Mouse (Mus musculus): ENCODE results near the gene Mrvi1. TPM values are rescaled to one million over a fixed set of nuclear protein-coding genes. Genes with fewer than 3 reads are reported as not detected.

Mrvi1 gene
- polyA plus RNA-seq, 1 experiment: 2.0 TPM

- Histone ChIP-seq H3K27ac (ENCODE audit: control insufficient read depth, insufficient read depth, low read depth, low read length) (no peak overlapping the region; the same call in 1 of the 2 replicates), H3K27me3 (ENCODE audit: control insufficient read depth, insufficient read depth, low read length) (no peaks in the 10 kb centered on the region), H3K4me1 (ENCODE audit: control insufficient read depth, insufficient read depth, low read length) (peaks cover 3% of the 10 kb centered on the region)
Measured at GRCm38 (mm10) chr7:110949785-110950620, 32.3 kb downstream of the Mrvi1 start.

GRCm38 (mm10) chr7:110948579-110948978, 33.7 kb downstream of the Mrvi1 start:
- Histone ChIP-seq H3K27me3 (ENCODE audit: control insufficient read depth, insufficient read depth, low read length) (no peaks in the 10 kb centered on the region), H3K36me3 (ENCODE audit: control insufficient read depth, insufficient read depth, low read length) (no peaks in the 10 kb centered on the region), H3K4me1 (ENCODE audit: control insufficient read depth, insufficient read depth, low read length) (peaks cover 3% of the 10 kb centered on the region), H3K4me3 (ENCODE audit: control insufficient read depth, low read depth, low read length) (no peak overlapping the region), H3K27ac (ENCODE audit: control insufficient read depth, insufficient read depth, low read depth, low read length) (no peak overlapping the region)
- TF ChIP-seq CTCF (IDR thresholded peaks at IDR 0.05; ENCODE audit: control insufficient read depth, insufficient read depth, insufficient replicate concordance, low read depth, low read length) (no peak), POLR2A (IDR thresholded peaks at IDR 0.05; ENCODE audit: control insufficient read depth, low read depth, low read length) (no peak)

More at GRCm38 (mm10) chr7:110949785-110950620, 32.3 kb downstream of the Mrvi1 start:
- TF ChIP-seq CTCF (IDR thresholded peaks at IDR 0.05; ENCODE audit: control insufficient read depth, insufficient read depth, insufficient replicate concordance, low read depth, low read length): no peak
- no peak for TF ChIP-seq POLR2A (IDR thresholded peaks at IDR 0.05; ENCODE audit: control insufficient read depth, low read depth, low read length)
- Histone ChIP-seq H3K4me3 (ENCODE audit: control insufficient read depth, low read depth, low read length) (no peak overlapping the region), H3K36me3 (ENCODE audit: control insufficient read depth, insufficient read depth, low read length) (no peaks in the 10 kb centered on the region)

DNA sequence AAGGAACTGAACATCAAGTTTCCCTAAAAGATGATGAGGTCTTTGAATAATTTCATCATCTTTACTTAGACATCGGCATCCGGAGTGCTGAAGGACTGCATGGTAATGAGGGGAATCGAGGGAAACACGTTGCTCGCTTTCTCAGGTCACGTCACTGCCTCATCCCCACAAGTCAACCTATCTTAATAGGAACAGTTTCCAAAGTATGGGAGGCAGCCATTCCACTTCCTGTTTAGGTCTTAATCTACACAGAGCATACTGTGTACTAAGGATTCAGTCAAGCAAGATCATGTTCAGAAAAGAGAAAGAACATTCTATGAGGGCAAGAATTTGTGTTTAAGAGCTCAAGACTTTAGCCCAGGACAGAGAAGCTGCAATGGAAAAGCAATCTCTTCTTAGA, 34.6 kb downstream of the Mrvi1 start:
- Histone ChIP-seq H3K4me3 (ENCODE audit: control insufficient read depth, low read depth, low read length) (no peak overlapping the region), H3K36me3 (ENCODE audit: control insufficient read depth, insufficient read depth, low read length) (no peaks in the 10 kb centered on the region), H3K27me3 (ENCODE audit: control insufficient read depth, insufficient read depth, low read length) (no peaks in the 10 kb centered on the region), H3K4me1 (ENCODE audit: control insufficient read depth, insufficient read depth, low read length) (no peaks in the 10 kb centered on the region; the same call in 1 of the 2 replicates), H3K27ac (ENCODE audit: control insufficient read depth, insufficient read depth, low read depth, low read length) (no peak overlapping the region)
- TF ChIP-seq POLR2A (IDR thresholded peaks at IDR 0.05; ENCODE audit: control insufficient read depth, low read depth, low read length) (no peak), CTCF (IDR thresholded peaks at IDR 0.05; ENCODE audit: control insufficient read depth, insufficient read depth, insufficient replicate concordance, low read depth, low read length) (no peak)

DNA sequence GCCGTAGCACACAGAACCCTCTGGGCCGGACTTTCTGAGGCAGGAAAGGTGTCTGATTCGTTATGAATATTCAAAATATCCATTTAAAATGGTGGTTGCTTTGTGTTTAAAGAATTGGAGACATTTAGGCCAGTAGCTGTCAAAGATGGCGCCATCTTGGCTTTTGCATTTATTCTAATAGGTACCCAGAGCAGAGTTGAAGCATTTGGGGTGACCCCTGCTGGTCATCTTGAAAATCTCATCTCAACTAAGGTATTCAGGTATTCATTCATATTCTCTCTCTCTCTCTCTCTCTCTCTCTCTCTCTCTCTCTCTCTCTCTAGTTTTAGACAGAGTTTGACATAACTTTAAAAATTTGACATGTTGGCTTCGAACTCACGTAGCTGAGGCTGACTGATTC, 35.5 kb downstream of the Mrvi1 start:
- Histone ChIP-seq H3K4me1 (ENCODE audit: control insufficient read depth, insufficient read depth, low read length) (no peaks in the 10 kb centered on the region; the same call in 1 of the 2 replicates), H3K27ac (ENCODE audit: control insufficient read depth, insufficient read depth, low read depth, low read length) (no peak overlapping the region), H3K4me3 (ENCODE audit: control insufficient read depth, low read depth, low read length) (no peak overlapping the region), H3K36me3 (ENCODE audit: control insufficient read depth, insufficient read depth, low read length) (no peaks in the 10 kb centered on the region), H3K27me3 (ENCODE audit: control insufficient read depth, insufficient read depth, low read length) (no peaks in the 10 kb centered on the region)
- no peak for TF ChIP-seq POLR2A (IDR thresholded peaks at IDR 0.05; ENCODE audit: control insufficient read depth, low read depth, low read length)
- TF ChIP-seq CTCF (IDR thresholded peaks at IDR 0.05; ENCODE audit: control insufficient read depth, insufficient read depth, insufficient replicate concordance, low read depth, low read length): no peak

DNA sequence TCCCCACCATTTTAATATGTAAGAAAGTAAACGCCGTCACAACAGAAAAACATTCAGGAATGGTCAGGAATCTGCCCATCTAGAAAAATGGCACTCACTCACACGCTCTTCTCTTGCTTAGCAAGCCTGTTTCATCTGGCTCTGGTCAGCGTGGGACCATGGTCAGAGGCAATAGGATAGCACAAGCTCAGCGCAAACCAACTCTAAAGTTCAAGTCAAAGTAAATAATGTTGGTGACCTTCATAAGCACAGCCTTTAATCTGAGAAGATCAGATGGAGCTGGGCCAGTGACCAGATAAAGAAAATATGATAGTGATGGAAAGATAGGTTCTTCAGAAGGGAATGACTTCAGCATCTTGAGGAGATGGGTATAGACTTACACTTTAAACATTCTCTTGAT, 37.9 kb downstream of the Mrvi1 start:
- TF ChIP-seq CTCF (IDR thresholded peaks at IDR 0.05; ENCODE audit: control insufficient read depth, insufficient read depth, insufficient replicate concordance, low read depth, low read length) (no peak), POLR2A (IDR thresholded peaks at IDR 0.05; ENCODE audit: control insufficient read depth, low read depth, low read length) (no peak)
- H3K36me3 ChIP-seq (ENCODE audit: control insufficient read depth, insufficient read depth, low read length): no peaks in the 10 kb centered on the region
- no peak overlapping the region for H3K27ac ChIP-seq (ENCODE audit: control insufficient read depth, insufficient read depth, low read depth, low read length)
- H3K4me1 ChIP-seq (ENCODE audit: control insufficient read depth, insufficient read depth, low read length): no peaks in the 10 kb centered on the region
- H3K4me3 ChIP-seq (ENCODE audit: control insufficient read depth, low read depth, low read length): no peak overlapping the region
- H3K27me3 ChIP-seq (ENCODE audit: control insufficient read depth, insufficient read depth, low read length): no peaks in the 10 kb centered on the region

- Histone ChIP-seq H3K36me3 (ENCODE audit: control insufficient read depth, insufficient read depth, low read length) (no peaks in the 10 kb centered on the region), H3K4me1 (ENCODE audit: control insufficient read depth, insufficient read depth, low read length) (no peaks in the 10 kb centered on the region), H3K4me3 (ENCODE audit: control insufficient read depth, low read depth, low read length) (no peak overlapping the region), H3K27me3 (ENCODE audit: control insufficient read depth, insufficient read depth, low read length) (no peaks in the 10 kb centered on the region), H3K27ac (ENCODE audit: control insufficient read depth, insufficient read depth, low read depth, low read length) (no peak overlapping the region)
- TF ChIP-seq CTCF (IDR thresholded peaks at IDR 0.05; ENCODE audit: control insufficient read depth, insufficient read depth, insufficient replicate concordance, low read depth, low read length) (no peak), POLR2A (IDR thresholded peaks at IDR 0.05; ENCODE audit: control insufficient read depth, low read depth, low read length) (no peak)
Measured at GRCm38 (mm10) chr7:110941701-110942530, 40.3 kb downstream of the Mrvi1 start.

GRCm38 (mm10) chr7:110941116-110941521, 41.1 kb downstream of the Mrvi1 start:
- Histone ChIP-seq H3K27ac (ENCODE audit: control insufficient read depth, insufficient read depth, low read depth, low read length) (no peak overlapping the region), H3K4me1 (ENCODE audit: control insufficient read depth, insufficient read depth, low read length) (no peaks in the 10 kb centered on the region), H3K36me3 (ENCODE audit: control insufficient read depth, insufficient read depth, low read length) (no peaks in the 10 kb centered on the region), H3K27me3 (ENCODE audit: control insufficient read depth, insufficient read depth, low read length) (no peaks in the 10 kb centered on the region), H3K4me3 (ENCODE audit: control insufficient read depth, low read depth, low read length) (no peak overlapping the region)
- TF ChIP-seq POLR2A (IDR thresholded peaks at IDR 0.05; ENCODE audit: control insufficient read depth, low read depth, low read length) (no peak), CTCF (IDR thresholded peaks at IDR 0.05; ENCODE audit: control insufficient read depth, insufficient read depth, insufficient replicate concordance, low read depth, low read length) (no peak)
